Mouse (Mus musculus) intestine, embryonic 15.5 days (tissue): ENCODE measurements around the gene Tle4. TPM values are rescaled to one million over a fixed set of nuclear protein-coding genes. Genes with fewer than 3 reads are reported as not detected.
"Not testable (repeated sequence)": the region's sequence is repeated elsewhere in the genome, so short reads cannot be mapped to it uniquely, and the experiment has no call there.

ENCODE experiments used
- ATAC-seq: fragments of 200-750 bp; cut with Nextera tagmentation; 2 replicates; pipeline ENCODE4 v1.8.0; 2017; ENCODE audit warnings: moderate TSS enrichment, moderate library complexity
- H3K27ac ChIP-seq: fragments of 300-500 bp; sonication (generic); 2 replicates; pipeline ENCODE4 v1.5.1; 2015; ENCODE audit warnings: mild to moderate bottlenecking, inconsistent platforms
- H3K27me3 ChIP-seq: fragments of 300-500 bp; sonication (generic); replicated peaks from 2 replicates; pipeline ENCODE4 v1.6.1; 2015; ENCODE audit warnings: inconsistent platforms
- H3K36me3 ChIP-seq: fragments of 300-500 bp; sonication (generic); 2 replicates; pipeline ENCODE4 v1.6.1; 2015; ENCODE audit warnings: inconsistent platforms
- H3K4me1 ChIP-seq: fragments of 300-500 bp; sonication (generic); replicated peaks from 2 replicates; pipeline ENCODE4 v1.6.1; 2015; ENCODE audit warnings: inconsistent platforms
- H3K4me2 ChIP-seq: fragments of 300-500 bp; sonication (generic); replicated peaks from 2 replicates; pipeline ENCODE4 v1.6.1; 2015; ENCODE audit warnings: mild to moderate bottlenecking, inconsistent platforms
- H3K4me3 ChIP-seq: fragments of 300-500 bp; sonication (generic); replicated peaks from 2 replicates; pipeline ENCODE4 v1.5.1; 2015; ENCODE audit warnings: inconsistent platforms
- H3K9ac ChIP-seq: fragments of 300-500 bp; sonication (generic); 2 replicates; pipeline ENCODE4 v1.6.1; 2015; ENCODE audit warnings: inconsistent platforms
- H3K9me3 ChIP-seq: fragments of 300-500 bp; sonication (generic); 2 replicates; pipeline ENCODE4 v1.6.1; 2016; ENCODE audit warnings: inconsistent platforms
- WGBS: fragments of 180-500 bp; shearing (Covaris S2); methylation state at CpG from one replicate; pipeline ENCODE4 v1.1.7; 2015; 5-methylcytosine and 5-hydroxymethylcytosine counted together
- polyA plus RNA-seq: library from polyadenylated mRNA; unstranded; fragments of >200 nt; fragmentation: Nextera tagmentation; extraction: Ambion mirVana; gene quantifications from 2 replicates; pipeline ENCODE4 v1.2.1, GENCODE M21; 2015

The Tle4 gene
- 19.2 and 19.4 TPM in 2 replicates for polyA plus RNA-seq

DNA sequence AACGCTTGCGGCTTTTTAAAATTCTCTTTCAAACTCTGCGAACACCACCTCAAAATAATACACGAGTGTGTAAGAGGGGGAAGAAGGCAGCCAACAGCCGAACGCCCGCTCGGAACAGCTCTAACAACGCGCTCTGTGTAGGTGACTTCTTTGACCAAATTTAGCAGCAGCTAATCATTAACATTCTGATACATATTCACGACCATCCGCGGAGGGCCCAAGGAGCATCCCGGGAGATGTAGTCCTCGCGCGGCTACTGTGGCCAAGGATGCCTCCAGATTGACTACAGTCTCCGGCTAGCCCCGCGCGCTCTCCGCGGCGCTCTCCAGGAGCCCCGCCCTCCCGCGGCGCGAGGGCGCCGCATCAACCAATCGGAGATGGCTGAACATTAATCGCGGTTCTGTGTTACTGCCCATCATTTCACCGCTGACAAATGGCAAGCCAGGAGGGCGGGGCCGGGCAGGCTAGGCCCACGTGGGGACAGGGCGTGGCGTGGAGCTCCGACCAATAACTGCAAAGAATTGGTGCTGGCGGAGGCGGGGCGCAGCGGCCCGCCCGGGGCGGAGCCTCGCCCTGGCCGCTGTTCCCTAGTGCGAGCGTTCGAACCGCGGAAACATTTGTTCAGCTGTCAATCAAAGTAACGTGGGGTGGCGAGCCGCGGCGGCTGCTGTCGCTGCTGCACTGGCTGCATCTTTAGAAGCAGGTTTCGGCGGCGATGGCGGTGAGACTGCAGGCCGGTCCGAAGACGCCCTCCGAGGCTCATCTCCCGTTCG lies at the start of gene Tle4:
Gene Tle4, minus strand, starts transcription at position 135 of the 773 bp plus-strand sequence.
- peak within 1 kb of the TSS; percentile 91 for H3K9ac ChIP-seq
- peak within 1 kb of the TSS; percentile 85 for H3K4me3 ChIP-seq
- peak; percentile 97 for ATAC-seq
- no peaks in the 10 kb centered on the region for H3K36me3 ChIP-seq
- H3K4me1 ChIP-seq = no peaks in the 10 kb centered on the region; the same call in 1 of the 2 replicates
- no peaks in the 10 kb centered on the region for H3K27me3 ChIP-seq
- no peaks in the 10 kb centered on the region for H3K9me3 ChIP-seq
- peak within 1 kb of the TSS; percentile 96 for H3K27ac ChIP-seq
- under 1% methylated on average over 71 of the region's 71 CpGs for WGBS
- H3K4me2 ChIP-seq = peak within 1 kb of the TSS; percentile 72

GRCm38 (mm10) chr19:14645666-14646065 lies 47.8 kb upstream of the Tle4 start:
- ATAC-seq = no peak
- H3K9me3 ChIP-seq = no peaks in the 10 kb centered on the region
- no peak overlapping the region for H3K27ac ChIP-seq
- no peak overlapping the region for H3K4me2 ChIP-seq
- H3K9ac ChIP-seq = no peak overlapping the region
- no peaks in the 10 kb centered on the region for H3K4me1 ChIP-seq
- 63% methylated on average over 2 of the region's 2 CpGs for WGBS
- no peaks in the 10 kb centered on the region for H3K27me3 ChIP-seq
- H3K4me3 ChIP-seq = no peak overlapping the region
- no peaks in the 10 kb centered on the region for H3K36me3 ChIP-seq

GRCm38 (mm10) chr19:14644756-14645155 lies 46.9 kb upstream of the Tle4 start:
- Histone ChIP-seq H3K27me3 (no peaks in the 10 kb centered on the region), H3K9me3 (no peaks in the 10 kb centered on the region), H3K4me3 (no peak overlapping the region), H3K4me2 (no peak overlapping the region), H3K27ac (no peak overlapping the region), H3K4me1 (no peaks in the 10 kb centered on the region), H3K9ac (no peak overlapping the region), H3K36me3 (no peaks in the 10 kb centered on the region)
- WGBS = 79% methylated on average over 3 of the region's 3 CpGs
- ATAC-seq = no peak

GRCm38 (mm10) chr19:14643091-14643490 lies 45.2 kb upstream of the Tle4 start:
- not testable (repeated sequence) for H3K9ac ChIP-seq, H3K4me2 ChIP-seq, H3K27ac ChIP-seq, H3K4me3 ChIP-seq, ATAC-seq, H3K27me3 ChIP-seq, H3K36me3 ChIP-seq, H3K4me1 ChIP-seq, H3K9me3 ChIP-seq
- 85% methylated on average over 4 of the region's 4 CpGs for WGBS

DNA sequence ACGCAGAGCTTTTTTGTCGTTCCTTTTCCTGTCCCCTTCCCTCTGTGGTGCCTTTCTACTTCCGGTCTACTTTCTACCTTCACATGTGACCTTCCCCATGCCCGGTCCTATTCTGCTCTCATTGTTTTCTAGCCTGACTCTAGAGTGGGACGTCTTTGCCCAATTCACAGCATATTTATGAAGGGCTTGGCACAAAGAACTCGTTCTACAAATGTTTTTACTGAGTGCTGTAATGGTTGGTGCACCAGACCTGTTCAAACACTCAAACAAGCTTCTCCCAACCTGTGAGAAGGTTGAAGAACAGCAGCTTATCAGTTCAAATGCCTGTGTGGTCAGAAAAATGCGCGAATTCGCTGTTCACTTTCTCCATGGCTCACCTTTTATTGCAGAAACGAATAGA lies 44.8 kb upstream of the Tle4 start:
- no peak overlapping the region for H3K4me3 ChIP-seq
- H3K4me2 ChIP-seq = no peak overlapping the region
- no peaks in the 10 kb centered on the region for H3K27me3 ChIP-seq
- no peak overlapping the region for H3K9ac ChIP-seq
- H3K27ac ChIP-seq = no peak overlapping the region
- no peaks in the 10 kb centered on the region for H3K4me1 ChIP-seq
- no peaks in the 10 kb centered on the region for H3K36me3 ChIP-seq
- H3K9me3 ChIP-seq = no peaks in the 10 kb centered on the region
- ATAC-seq = no peak
- 76% methylated on average over 10 of the region's 10 CpGs for WGBS

DNA sequence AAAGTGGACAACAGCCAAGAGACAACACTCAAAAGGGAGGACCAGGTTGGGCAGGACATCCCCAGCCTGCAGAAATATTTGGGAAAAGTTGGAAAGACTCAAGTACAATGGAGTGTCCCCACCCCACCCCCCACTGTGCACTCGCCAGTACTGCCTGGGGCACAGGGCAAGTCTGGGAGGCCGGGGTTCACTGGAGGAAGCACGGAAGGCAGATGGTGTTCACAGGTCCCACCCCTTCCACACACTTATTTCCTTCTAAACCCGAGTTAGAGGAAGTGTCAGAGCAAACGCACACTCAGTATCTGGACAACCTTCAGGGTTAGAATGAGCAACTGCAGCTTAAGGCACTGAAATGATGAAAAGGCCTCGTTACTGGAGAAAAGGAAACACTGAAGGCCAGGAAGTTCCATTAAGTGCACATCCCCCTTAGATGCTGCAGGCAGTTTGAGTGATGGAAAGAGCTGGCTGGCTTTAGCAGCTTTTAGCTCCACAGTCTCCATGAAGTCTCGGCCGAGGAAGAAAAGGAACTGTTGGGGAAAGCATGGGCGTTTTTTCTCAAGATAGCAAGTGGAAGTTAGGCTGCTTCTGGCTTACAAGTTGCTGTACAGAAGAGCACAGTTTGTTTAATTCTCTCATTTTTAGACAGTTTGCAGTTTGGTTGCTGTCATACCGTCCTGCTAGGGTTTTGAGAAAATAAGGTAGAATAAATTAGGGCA lies 37.5 kb upstream of the Tle4 start:
- Histone ChIP-seq H3K9ac (no peak overlapping the region), H3K4me3 (no peak overlapping the region), H3K4me2 (no peak overlapping the region; the same call in 1 of the 2 replicates), H3K36me3 (no peaks in the 10 kb centered on the region), H3K27ac (no peak overlapping the region), H3K9me3 (no peaks in the 10 kb centered on the region), H3K27me3 (no peaks in the 10 kb centered on the region), H3K4me1 (no peaks in the 10 kb centered on the region)
- WGBS = 39% methylated on average over 10 of the region's 10 CpGs
- peak; percentile 41; the same call in 1 of the 2 replicates for ATAC-seq

GRCm38 (mm10) chr19:14623355-14623754 lies 25.5 kb upstream of the Tle4 start:
- H3K36me3 ChIP-seq = no peaks in the 10 kb centered on the region
- ATAC-seq = no peak
- H3K9ac ChIP-seq = no peak overlapping the region
- H3K4me3 ChIP-seq = no peak overlapping the region
- H3K4me2 ChIP-seq = no peak overlapping the region
- no peaks in the 10 kb centered on the region for H3K27me3 ChIP-seq
- no peaks in the 10 kb centered on the region for H3K4me1 ChIP-seq
- no peaks in the 10 kb centered on the region for H3K9me3 ChIP-seq
- H3K27ac ChIP-seq = no peak overlapping the region
- WGBS = 89% methylated on average over 4 of the region's 4 CpGs

GRCm38 (mm10) chr19:14620534-14620933 lies 22.7 kb upstream of the Tle4 start:
- Histone ChIP-seq H3K4me1 (no peaks in the 10 kb centered on the region), H3K4me2 (no peak overlapping the region), H3K27ac (no peak overlapping the region), H3K27me3 (no peaks in the 10 kb centered on the region), H3K9ac (no peak overlapping the region), H3K4me3 (no peak overlapping the region), H3K36me3 (no peaks in the 10 kb centered on the region), H3K9me3 (no peaks in the 10 kb centered on the region)
- no peak for ATAC-seq
- 98% methylated on average over 1 of the region's 1 CpGs for WGBS

DNA sequence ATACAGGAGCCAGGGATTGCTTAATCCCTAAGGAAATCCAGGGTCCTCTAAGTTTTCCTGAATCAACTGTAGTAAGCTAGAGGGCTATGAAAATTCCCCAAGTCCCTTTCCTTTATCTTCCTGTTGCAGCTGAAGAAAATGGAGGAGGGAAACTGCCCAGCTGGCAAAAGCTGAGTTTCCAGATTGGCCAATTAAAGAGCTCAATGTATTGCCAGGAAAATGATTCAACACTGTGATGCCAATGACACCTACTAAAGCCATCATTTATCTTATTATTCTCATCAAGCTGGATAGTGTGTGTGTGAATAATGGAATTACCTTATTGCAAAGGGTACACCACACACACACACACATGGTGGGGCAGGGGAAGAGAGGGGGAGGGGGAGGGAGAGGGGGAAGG lies 22.0 kb upstream of the Tle4 start:
- Histone ChIP-seq H3K4me3 (no peak overlapping the region), H3K36me3 (no peaks in the 10 kb centered on the region), H3K4me2 (no peak overlapping the region), H3K27me3 (no peaks in the 10 kb centered on the region), H3K9me3 (no peaks in the 10 kb centered on the region), H3K9ac (no peak overlapping the region), H3K27ac (no peak overlapping the region), H3K4me1 (no peaks in the 10 kb centered on the region)
- ATAC-seq = no peak

DNA sequence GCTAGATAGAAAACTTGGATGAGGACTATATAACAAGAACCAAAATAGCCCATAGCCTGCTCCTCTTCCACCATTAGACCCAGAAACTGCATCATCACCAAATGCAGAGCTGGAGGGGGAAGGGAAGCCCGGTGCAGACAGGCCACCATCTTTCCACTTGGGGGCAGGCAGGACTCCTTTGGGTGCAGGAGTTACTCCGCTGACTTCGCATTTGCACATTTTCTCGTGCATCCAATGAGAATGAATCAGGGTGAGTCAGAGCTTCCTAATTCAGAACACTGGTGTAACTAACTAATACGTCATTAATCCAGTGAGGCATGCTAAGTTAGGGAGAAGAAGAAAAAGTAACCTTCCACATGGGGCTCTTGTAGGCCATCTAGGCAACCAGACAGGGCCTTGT lies 17.0 kb upstream of the Tle4 start:
- H3K36me3 ChIP-seq = no peaks in the 10 kb centered on the region
- no peak for ATAC-seq
- H3K4me2 ChIP-seq = no peak overlapping the region
- WGBS = 91% methylated on average over 5 of the region's 5 CpGs
- H3K9me3 ChIP-seq = no peaks in the 10 kb centered on the region
- no peak overlapping the region for H3K9ac ChIP-seq
- no peak overlapping the region for H3K4me3 ChIP-seq
- H3K27me3 ChIP-seq = no peaks in the 10 kb centered on the region
- H3K27ac ChIP-seq = no peak overlapping the region
- 0 out of 2 replicates have a peak, but pooled peaks cover 3% of the 10 kb centered on the region for H3K4me1 ChIP-seq

DNA sequence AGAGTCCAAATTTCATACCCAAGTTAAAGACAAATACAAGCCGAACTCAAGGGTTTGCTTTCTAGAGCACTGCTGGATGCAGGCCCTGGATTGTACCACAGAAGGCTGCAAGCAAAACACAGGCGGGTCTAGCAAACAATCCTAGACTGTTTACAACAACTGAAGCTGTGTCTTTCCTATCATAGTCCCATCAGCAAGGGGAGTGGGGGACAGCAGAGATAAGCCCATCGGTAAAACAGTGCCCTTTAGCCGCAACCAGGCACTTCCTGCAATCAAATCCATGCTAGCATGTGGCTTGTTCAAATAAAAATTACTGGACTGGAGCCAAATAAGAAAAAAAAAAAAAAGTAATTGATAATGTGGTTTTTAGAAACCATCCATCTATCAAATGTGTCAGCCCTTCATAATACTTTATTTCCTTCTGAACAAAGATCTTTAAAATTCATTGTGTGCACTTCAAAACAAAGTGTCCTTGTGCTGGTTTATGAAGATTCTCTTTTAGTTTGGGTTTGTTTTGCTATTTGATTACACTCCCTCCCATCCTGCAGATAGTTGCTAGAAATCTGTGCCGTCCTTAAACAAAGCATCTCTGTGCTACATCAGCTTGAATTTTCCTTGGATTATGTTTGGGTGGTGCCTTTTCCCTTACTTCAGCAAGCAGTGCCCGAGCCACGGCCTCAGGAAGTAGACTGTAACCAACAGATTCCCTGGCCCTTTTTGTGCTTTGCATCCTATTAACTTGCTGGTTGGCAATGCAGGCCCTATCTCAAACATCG lies 12.9 kb upstream of the Tle4 start:
- H3K9ac ChIP-seq = no peak overlapping the region
- no peak overlapping the region for H3K4me3 ChIP-seq
- no peaks in the 10 kb centered on the region for H3K36me3 ChIP-seq
- peak; percentile 68; the same call in 1 of the 2 replicates for ATAC-seq
- no peaks in the 10 kb centered on the region for H3K27me3 ChIP-seq
- H3K4me2 ChIP-seq = no peak overlapping the region
- H3K9me3 ChIP-seq = no peaks in the 10 kb centered on the region
- H3K4me1 ChIP-seq = 0 out of 2 replicates have a peak, but pooled peaks cover 3% of the 10 kb centered on the region
- H3K27ac ChIP-seq = no peak overlapping the region
- WGBS = 44% methylated on average over 8 of the region's 8 CpGs

DNA sequence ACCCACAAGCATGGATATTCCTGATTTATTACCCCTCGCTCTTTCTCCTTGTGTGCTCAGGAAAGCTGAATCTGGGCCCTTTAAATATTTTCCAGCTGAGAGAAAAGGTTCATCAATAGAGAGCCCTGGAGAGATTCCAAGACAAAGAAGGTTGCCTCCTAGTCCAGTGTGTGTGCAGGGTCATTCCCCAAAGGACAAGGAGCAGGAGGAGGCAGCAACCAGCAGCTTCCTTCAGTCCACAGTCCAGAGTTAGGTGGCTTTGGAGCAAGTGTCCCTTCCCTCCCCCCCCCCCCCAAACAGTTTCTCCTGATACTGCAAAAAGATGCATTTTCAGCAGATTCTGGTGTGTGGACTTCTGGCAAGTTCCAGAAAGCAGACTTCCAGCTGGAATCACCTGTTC lies 3.0 kb upstream of the Tle4 start:
- Histone ChIP-seq H3K27me3 (no peaks in the 10 kb centered on the region; the same call in 1 of the 2 replicates), H3K4me1 (no peaks in the 10 kb centered on the region), H3K4me2 (no peak overlapping the region), H3K9me3 (no peaks in the 10 kb centered on the region), H3K27ac (no peak overlapping the region), H3K4me3 (no peak overlapping the region), H3K36me3 (no peaks in the 10 kb centered on the region), H3K9ac (no peak overlapping the region)
- no peak for ATAC-seq
- WGBS = 84% methylated on average over 1 of the region's 1 CpGs
